Mouse (Mus musculus) embryonic facial prominence, embryonic 14.5 days (tissue): ENCODE measurements at regions not wholly inside any gene's neighbourhood (a gene's known extent, or its start where the extent isn't known, plus 50 kb on each side); places are given as distances from the start of the nearest gene placed in this dataset.
"Not testable (repeated sequence)": the region's sequence is repeated elsewhere in the genome, so short reads cannot be mapped to it uniquely, and the experiment has no call there.

Experiments used
- ATAC-seq: fragments of 200-750 bp; cut with Nextera tagmentation; 2 replicates; pipeline ENCODE4 v1.8.0; 2017; ENCODE audit warnings: low read depth, moderate number of reproducible peaks, moderate TSS enrichment
- DNase-seq: peaks from one replicate; pipeline ENCODE4 v3.0.0-alpha.2; 2015; ENCODE audit warnings: low spot score
- H3K27ac ChIP-seq: fragments of 300-500 bp; sonication (generic); replicated peaks from 2 replicates; pipeline ENCODE4 v1.5.1; 2014; ENCODE audit warnings: low read depth, mild to moderate bottlenecking, low read length, moderate library complexity
- H3K27me3 ChIP-seq: fragments of 300-500 bp; sonication (generic); replicated peaks from 2 replicates; pipeline ENCODE4 v1.6.1; 2014; ENCODE audit warnings: low read length; ENCODE audit not compliant: control insufficient read depth, insufficient read depth
- H3K36me3 ChIP-seq: fragments of 300-500 bp; sonication (generic); 2 replicates; pipeline ENCODE4 v1.6.1; 2014; ENCODE audit warnings: low read length, mixed read lengths; ENCODE audit not compliant: control insufficient read depth, insufficient read depth
- H3K4me1 ChIP-seq: fragments of 300-500 bp; sonication (generic); 2 replicates; pipeline ENCODE4 v1.6.1; 2014; ENCODE audit warnings: antibody characterized with exemption, low read length; ENCODE audit not compliant: control insufficient read depth, insufficient read depth
- H3K4me2 ChIP-seq: fragments of 300-500 bp; sonication (generic); 2 replicates; pipeline ENCODE4 v1.6.1; 2014; ENCODE audit warnings: low read depth, mild to moderate bottlenecking, low read length, moderate library complexity, mixed read lengths
- H3K4me3 ChIP-seq: fragments of 300-500 bp; sonication (generic); 2 replicates; pipeline ENCODE4 v1.5.1; 2014; ENCODE audit warnings: low read depth, mild to moderate bottlenecking, low read length
- H3K9ac ChIP-seq: fragments of 300-500 bp; sonication (generic); 2 replicates; pipeline ENCODE4 v1.6.1; 2014; ENCODE audit warnings: low read depth, mild to moderate bottlenecking, low read length, moderate library complexity, mixed read lengths
- H3K9me3 ChIP-seq: fragments of 300-500 bp; sonication (generic); 2 replicates; pipeline ENCODE4 v1.6.1; 2016; ENCODE audit warnings: low read length; ENCODE audit not compliant: control insufficient read depth
- WGBS: fragments of 180-500 bp; shearing (Covaris S2); extraction: QIAGEN DNeasy Blood & Tissue Kit; methylation state at CpG from one replicate; pipeline ENCODE4 v1.1.7; 2014; 5-methylcytosine and 5-hydroxymethylcytosine counted together

GRCm38 (mm10) chr16:42546229-42547163 is 206.0 kb upstream of the Gap43 start:
- H3K27me3 ChIP-seq: no peaks in the 10 kb centered on the region
- H3K4me3 ChIP-seq: no peak overlapping the region
- no peaks in the 10 kb centered on the region for H3K36me3 ChIP-seq
- H3K4me2 ChIP-seq: no peak overlapping the region
- no peaks in the 10 kb centered on the region for H3K4me1 ChIP-seq
- H3K9me3 ChIP-seq: no peaks in the 10 kb centered on the region
- no peak overlapping the region for H3K27ac ChIP-seq
- no peak overlapping the region for H3K9ac ChIP-seq
- DNase-seq (no peak), ATAC-seq (no peak)
- WGBS: 50% methylated on average over 14 of the region's 14 CpGs

- Histone ChIP-seq H3K4me2 (no peak overlapping the region), H3K4me1 (no peaks in the 10 kb centered on the region), H3K4me3 (no peak overlapping the region), H3K9ac (no peak overlapping the region), H3K27ac (no peak overlapping the region), H3K9me3 (no peaks in the 10 kb centered on the region), H3K27me3 (no peaks in the 10 kb centered on the region), H3K36me3 (no peaks in the 10 kb centered on the region)
- ATAC-seq (no peak), DNase-seq (peak; percentile 17)
- WGBS: 54% methylated on average over 4 of the region's 4 CpGs
Measured at GRCm38 (mm10) chr16:42517321-42517720, 176.9 kb upstream of the Gap43 start.

DNA sequence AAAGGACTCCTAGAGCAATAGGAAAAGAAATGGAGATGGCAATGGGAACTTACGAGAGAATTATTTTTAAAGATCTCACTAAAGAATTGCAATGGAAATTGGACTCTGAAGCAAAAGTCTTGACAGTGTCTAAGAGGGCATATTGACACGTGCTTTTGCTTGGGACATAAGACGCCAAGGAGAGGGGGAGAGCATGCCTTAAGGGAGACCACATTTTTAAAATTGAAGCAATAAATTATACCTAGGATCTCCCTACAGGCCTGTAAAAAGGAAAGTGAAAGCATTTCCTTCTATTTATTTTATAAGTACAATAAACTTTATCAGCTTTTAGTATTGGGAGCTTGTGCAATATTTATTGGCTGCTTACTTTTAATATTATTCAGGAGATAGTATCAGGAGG is 175.5 kb upstream of the Gap43 start:
- Histone ChIP-seq H3K9me3 (no peaks in the 10 kb centered on the region), H3K9ac (no peak overlapping the region), H3K4me1 (no peaks in the 10 kb centered on the region), H3K4me2 (no peak overlapping the region), H3K27ac (no peak overlapping the region), H3K27me3 (no peaks in the 10 kb centered on the region), H3K4me3 (no peak overlapping the region), H3K36me3 (no peaks in the 10 kb centered on the region)
- DNase-seq (no peak), ATAC-seq (no peak)
- WGBS: 77% methylated on average over 3 of the region's 3 CpGs

GRCm38 (mm10) chr16:42505107-42505506 is 164.7 kb upstream of the Gap43 start:
- no peak for ATAC-seq

DNA sequence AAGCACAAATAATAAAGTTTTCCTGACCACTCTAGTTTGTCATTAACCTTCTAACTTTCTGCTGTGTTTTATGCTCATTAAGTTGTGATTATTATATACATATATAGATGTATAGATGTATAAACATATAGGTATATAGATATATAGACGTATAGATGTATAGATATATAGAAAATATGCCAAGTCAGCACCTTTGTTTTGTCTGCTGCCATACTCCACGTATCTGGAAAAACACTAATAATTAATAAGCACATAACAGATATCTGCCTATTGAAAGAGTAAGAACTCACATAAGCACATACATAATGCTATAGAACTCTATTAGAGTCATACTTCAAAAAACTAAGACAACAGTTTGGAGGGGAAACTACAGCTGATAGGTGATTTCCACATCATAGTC is 161.3 kb upstream of the Gap43 start:
- Histone ChIP-seq H3K36me3 (no peaks in the 10 kb centered on the region), H3K4me2 (no peak overlapping the region), H3K27me3 (no peaks in the 10 kb centered on the region), H3K4me3 (no peak overlapping the region), H3K9me3 (no peaks in the 10 kb centered on the region), H3K9ac (no peak overlapping the region), H3K27ac (no peak overlapping the region), H3K4me1 (no peaks in the 10 kb centered on the region)
- ATAC-seq (no peak), DNase-seq (no peak)
- 91% methylated on average over 2 of the region's 2 CpGs for WGBS

More at GRCm38 (mm10) chr16:42505107-42505506, 164.7 kb upstream of the Gap43 start:
- no peaks in the 10 kb centered on the region for H3K27me3 ChIP-seq
- no peak overlapping the region for H3K4me3 ChIP-seq
- no peak for DNase-seq
- H3K4me2 ChIP-seq: no peak overlapping the region
- no peak overlapping the region for H3K9ac ChIP-seq
- WGBS: 67% methylated on average over 9 of the region's 9 CpGs
- H3K36me3 ChIP-seq: no peaks in the 10 kb centered on the region
- no peak overlapping the region for H3K27ac ChIP-seq
- H3K9me3 ChIP-seq: no peaks in the 10 kb centered on the region
- H3K4me1 ChIP-seq: no peaks in the 10 kb centered on the region

- WGBS: 39% methylated on average over 3 of the region's 3 CpGs
- not testable (repeated sequence) for DNase-seq
Measured at GRCm38 (mm10) chr16:42501109-42501508, 160.7 kb upstream of the Gap43 start.

DNA sequence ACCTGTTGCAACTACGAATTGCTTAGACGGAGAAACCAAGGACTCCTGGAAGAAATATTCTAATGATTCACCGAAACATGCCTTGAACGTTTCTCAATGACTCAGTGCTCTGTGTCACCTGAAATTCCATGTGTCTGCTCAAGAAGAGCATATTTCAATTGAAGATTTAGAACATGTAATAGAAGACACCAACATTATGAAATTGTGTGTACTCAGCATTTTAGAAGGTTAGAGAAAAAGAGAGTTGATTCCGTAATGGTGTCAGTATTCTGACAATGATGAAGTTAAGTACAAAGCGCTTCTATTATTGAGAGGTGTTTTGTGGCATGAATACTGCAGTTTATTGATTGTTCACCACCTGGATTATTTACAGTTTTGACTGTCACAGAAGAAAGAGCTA is 159.1 kb upstream of the Gap43 start:
- no peak for ATAC-seq
- Histone ChIP-seq H3K4me1 (no peaks in the 10 kb centered on the region), H3K4me3 (no peak overlapping the region), H3K4me2 (no peak overlapping the region), H3K36me3 (no peaks in the 10 kb centered on the region), H3K27me3 (no peaks in the 10 kb centered on the region), H3K27ac (no peak overlapping the region), H3K9ac (no peak overlapping the region), H3K9me3 (no peaks in the 10 kb centered on the region)
- 92% methylated on average over 6 of the region's 6 CpGs for WGBS
- DNase-seq: no peak

More at GRCm38 (mm10) chr16:42501109-42501508, 160.7 kb upstream of the Gap43 start:
- H3K36me3 ChIP-seq, H3K4me3 ChIP-seq, H3K27ac ChIP-seq, H3K9ac ChIP-seq, H3K4me2 ChIP-seq, ATAC-seq, H3K27me3 ChIP-seq, H3K4me1 ChIP-seq, H3K9me3 ChIP-seq: not testable (repeated sequence)

DNA sequence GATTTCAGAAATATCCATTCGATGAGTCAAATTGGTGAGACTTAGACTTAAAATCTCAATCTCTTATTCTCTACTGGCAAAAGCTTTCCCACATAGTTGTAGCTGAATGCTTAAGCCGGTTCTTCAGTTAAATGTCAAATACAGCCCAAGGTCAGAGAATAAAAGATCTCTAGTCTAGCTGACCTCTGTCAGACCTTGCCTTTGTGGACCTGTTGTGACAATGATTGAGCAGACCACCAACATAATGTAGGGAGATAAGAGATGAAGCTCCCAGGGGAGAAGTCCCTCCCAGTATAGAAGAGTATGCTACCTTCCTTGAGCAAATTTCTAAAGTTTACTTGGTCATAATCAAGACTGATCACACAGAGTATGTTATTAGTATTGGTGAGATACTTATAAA is 157.9 kb upstream of the Gap43 start:
- Histone ChIP-seq H3K4me2 (no peak overlapping the region), H3K36me3 (no peaks in the 10 kb centered on the region), H3K4me1 (no peaks in the 10 kb centered on the region), H3K9ac (no peak overlapping the region), H3K27me3 (no peaks in the 10 kb centered on the region), H3K9me3 (no peaks in the 10 kb centered on the region), H3K4me3 (no peak overlapping the region), H3K27ac (no peak overlapping the region)
- no peak for DNase-seq
- no peak for ATAC-seq
- WGBS: 82% methylated on average over 2 of the region's 2 CpGs

GRCm38 (mm10) chr16:42493596-42493995 is 153.1 kb upstream of the Gap43 start:
- Histone ChIP-seq H3K4me2 (no peak overlapping the region), H3K27ac (no peak overlapping the region), H3K4me3 (no peak overlapping the region), H3K9ac (no peak overlapping the region), H3K4me1 (no peaks in the 10 kb centered on the region), H3K36me3 (no peaks in the 10 kb centered on the region), H3K9me3 (no peaks in the 10 kb centered on the region), H3K27me3 (no peaks in the 10 kb centered on the region)
- DNase-seq: no peak
- ATAC-seq: no peak
- 91% methylated on average over 1 of the region's 1 CpGs for WGBS
